Mouse (Mus musculus) intestine, postnatal 0 days (tissue): Measurements from ENCODE around the gene AI467606. TPM values are rescaled to one million over a fixed set of nuclear protein-coding genes. Genes with fewer than 3 reads are reported as not detected.

Experiments used
- ATAC-seq: fragments of 200-750 bp; cut with Nextera tagmentation; 2 replicates; pipeline ENCODE4 v1.8.0; 2017; ENCODE audit warnings: mild to moderate bottlenecking, moderate TSS enrichment, moderate library complexity
- H3K27ac ChIP-seq: fragments of 300-500 bp; sonication (generic); 2 replicates; pipeline ENCODE4 v1.5.1; 2014; ENCODE audit warnings: mild to moderate bottlenecking, low read depth, low read length, moderate library complexity
- H3K27me3 ChIP-seq: fragments of 300-500 bp; sonication (generic); replicated peaks from 2 replicates; pipeline ENCODE4 v1.6.1; 2014; ENCODE audit warnings: low read length, mixed read lengths; ENCODE audit not compliant: control insufficient read depth, insufficient read depth
- H3K36me3 ChIP-seq: fragments of 300-500 bp; sonication (generic); 2 replicates; pipeline ENCODE4 v1.6.1; 2014; ENCODE audit warnings: mild to moderate bottlenecking, moderate library complexity; ENCODE audit not compliant: control insufficient read depth, insufficient read depth
- H3K4me1 ChIP-seq: fragments of 300-500 bp; sonication (generic); replicated peaks from 2 replicates; pipeline ENCODE4 v1.6.1; 2014; ENCODE audit warnings: antibody characterized with exemption, low read length, mixed read lengths; ENCODE audit not compliant: control insufficient read depth, insufficient read depth
- H3K4me2 ChIP-seq: fragments of 300-500 bp; sonication (generic); replicated peaks from 2 replicates; pipeline ENCODE4 v1.6.1; 2014; ENCODE audit warnings: low read depth, mild to moderate bottlenecking, moderate library complexity
- H3K4me3 ChIP-seq: fragments of 300-500 bp; sonication (generic); 2 replicates; pipeline ENCODE4 v1.5.1; 2014; ENCODE audit warnings: low read depth, low read length
- H3K9ac ChIP-seq: fragments of 300-500 bp; sonication (generic); 2 replicates; pipeline ENCODE4 v1.6.1; 2014; ENCODE audit warnings: mild to moderate bottlenecking, low read depth, low read length
- H3K9me3 ChIP-seq: fragments of 300-500 bp; sonication (generic); 2 replicates; pipeline ENCODE4 v1.6.1; 2016; ENCODE audit warnings: mixed run types; ENCODE audit not compliant: control insufficient read depth
- CTCF ChIP-seq: sonication (generic); IDR thresholded peaks from 2 replicates; pipeline ENCODE4 v1.5.1; 2016; ENCODE audit warnings: low read depth, mild to moderate bottlenecking, control low read depth, antibody characterized with exemption, moderate library complexity
- WGBS: fragments of 180-500 bp; shearing (Covaris S2); extraction: QIAGEN DNeasy Blood & Tissue Kit; methylation state at CpG from one replicate; pipeline ENCODE4 v1.1.7; 2014; 5-methylcytosine and 5-hydroxymethylcytosine counted together
- microRNA-seq: library from miRNA; unstranded; fragments of <30 nt; microRNA quantifications from one replicate; pipeline ENCODE4, GENCODE M21; 2016
- polyA plus RNA-seq: library from polyadenylated mRNA; unstranded; fragments of >200 nt; fragmentation: Nextera tagmentation; extraction: Ambion mirVana; gene quantifications from 2 replicates; pipeline ENCODE4 v1.2.1, GENCODE M21; 2015

Gene AI467606
- polyA plus RNA-seq, 1 experiment from 2014 or later = 5.2 TPM

- no peaks in the 10 kb centered on the region for H3K27me3 ChIP-seq
- no peak overlapping the region for H3K4me3 ChIP-seq
- H3K9me3 ChIP-seq = no peaks in the 10 kb centered on the region
- no peak overlapping the region for H3K4me2 ChIP-seq
- ATAC-seq = no peak
- peak; percentile 48 for TF ChIP-seq CTCF
- WGBS = 57% methylated on average over 7 of the region's 7 CpGs
- no peak overlapping the region for H3K27ac ChIP-seq
- no peak overlapping the region for H3K9ac ChIP-seq
- no peaks in the 10 kb centered on the region for H3K36me3 ChIP-seq
- H3K4me1 ChIP-seq = no peaks in the 10 kb centered on the region
Observed at GRCm38 (mm10) chr7:127140623-127141404, 49.7 kb downstream of the AI467606 start.

- TF ChIP-seq CTCF = no peak
- Histone ChIP-seq H3K27me3 (no peaks in the 10 kb centered on the region), H3K27ac (no peak overlapping the region), H3K36me3 (no peaks in the 10 kb centered on the region), H3K4me1 (no peaks in the 10 kb centered on the region), H3K4me2 (no peak overlapping the region), H3K9ac (no peak overlapping the region), H3K4me3 (no peak overlapping the region), H3K9me3 (no peaks in the 10 kb centered on the region)
- no peak for ATAC-seq
- 65% methylated on average over 2 of the region's 2 CpGs for WGBS
Observed at GRCm38 (mm10) chr7:127142214-127142613, 51.1 kb downstream of the AI467606 start.

- H3K4me2 ChIP-seq = no peak overlapping the region
- H3K9me3 ChIP-seq = no peaks in the 10 kb centered on the region
- no peaks in the 10 kb centered on the region for H3K36me3 ChIP-seq
- no peak for ATAC-seq
- H3K4me1 ChIP-seq = no peaks in the 10 kb centered on the region
- no peak overlapping the region for H3K27ac ChIP-seq
- TF ChIP-seq CTCF = no peak
- 83% methylated on average over 4 of the region's 4 CpGs for WGBS
- no peak overlapping the region for H3K9ac ChIP-seq
- H3K4me3 ChIP-seq = no peak overlapping the region
- no peaks in the 10 kb centered on the region for H3K27me3 ChIP-seq
Observed at GRCm38 (mm10) chr7:127142666-127143065, 51.5 kb downstream of the AI467606 start.

Small RNAs within 50 kb of the gene (microRNA-seq; reads per million reads assigned to microRNA genes)
- not detected for gene Gm44343

Other genes with a start within 250 kb of the AI467606 start
- 1.5 and 1.6 TPM in 2 replicates for gene Doc2a, start 243.9 kb upstream of the AI467606 start, polyA plus RNA-seq
- gene Hirip3, start 229.4 kb upstream of the AI467606 start, polyA plus RNA-seq = 7.2 and 9.5 TPM in 2 replicates
- 36.4 and 37.4 TPM in 2 replicates for gene Ino80e, start 229.0 kb upstream of the AI467606 start, polyA plus RNA-seq
- gene Taok2, start 206.7 kb upstream of the AI467606 start, polyA plus RNA-seq = 11.5 and 12.9 TPM in 2 replicates
- 71.1 and 73.5 TPM in 2 replicates for gene Tmem219, start 168.4 kb upstream of the AI467606 start, polyA plus RNA-seq
- gene Kctd13, start 162.5 kb upstream of the AI467606 start, polyA plus RNA-seq = 11.4 and 11.9 TPM in 2 replicates
- gene Asphd1, start 141.8 kb upstream of the AI467606 start, polyA plus RNA-seq = 0.16 and 0.21 TPM in 2 replicates
- 1.3 and 1.9 TPM in 2 replicates for gene Sez6l2, start 140.8 kb upstream of the AI467606 start, polyA plus RNA-seq
- gene Cdipt, start 115.4 kb upstream of the AI467606 start, polyA plus RNA-seq = 159 and 169 TPM in 2 replicates
- 3.2 TPM in 2 replicates for gene Cdiptos, start 115.3 kb upstream of the AI467606 start, polyA plus RNA-seq
- gene Mvp, start 76.7 kb upstream of the AI467606 start, polyA plus RNA-seq = 79.8 and 81.0 TPM in 2 replicates
- gene Pagr1b, start 74.9 kb upstream of the AI467606 start, polyA plus RNA-seq = 0.68 TPM in 1 of 2 replicates, not detected in the other
- gene Pagr1a, start 74.0 kb upstream of the AI467606 start, polyA plus RNA-seq = 26.4 and 37.5 TPM in 2 replicates
- 15.7 and 27.1 TPM in 2 replicates for gene Gm42742, start 70.3 kb upstream of the AI467606 start, polyA plus RNA-seq
- 2.5 and 2.7 TPM in 2 replicates for gene Prrt2, start 70.1 kb upstream of the AI467606 start, polyA plus RNA-seq
- gene Maz, start 64.3 kb upstream of the AI467606 start, polyA plus RNA-seq = 32.6 and 33.9 TPM in 2 replicates
- 24.0 and 24.2 TPM in 2 replicates for gene Kif22, start 48.9 kb upstream of the AI467606 start, polyA plus RNA-seq
- gene Zg16, start 4.0 kb upstream of the AI467606 start, polyA plus RNA-seq = 175 and 225 TPM in 2 replicates
- 1.8 and 2.0 TPM in 2 replicates for gene Qprt, start 30.9 kb downstream of the AI467606 start, polyA plus RNA-seq
- gene Spn, start 46.5 kb downstream of the AI467606 start, polyA plus RNA-seq = 0.09 and 0.13 TPM in 2 replicates
- 29.2 and 30.2 TPM in 2 replicates for gene Cd2bp2, start 104.7 kb downstream of the AI467606 start, polyA plus RNA-seq
- 15.0 and 17.1 TPM in 2 replicates for gene Tbc1d10b, start 117.1 kb downstream of the AI467606 start, polyA plus RNA-seq
- 10.7 and 12.3 TPM in 2 replicates for gene Mylpf, start 117.5 kb downstream of the AI467606 start, polyA plus RNA-seq
- 7.4 and 7.6 TPM in 2 replicates for gene Zfp553, start 141.7 kb downstream of the AI467606 start, polyA plus RNA-seq
- 6.3 and 6.6 TPM in 2 replicates for gene Sept1, start 141.8 kb downstream of the AI467606 start, polyA plus RNA-seq
- 17.6 and 19.8 TPM in 2 replicates for gene Zfp771, start 152.9 kb downstream of the AI467606 start, polyA plus RNA-seq
- gene Dctpp1, start 169.3 kb downstream of the AI467606 start, polyA plus RNA-seq = 75.2 and 80.9 TPM in 2 replicates
- 335 and 364 TPM in 2 replicates for gene Sephs2, start 182.7 kb downstream of the AI467606 start, polyA plus RNA-seq
- 0.69 and 0.87 TPM in 2 replicates for gene Itgal, start 204.9 kb downstream of the AI467606 start, polyA plus RNA-seq